Mouse (Mus musculus) cortical plate, adult 2 months (tissue): Measurements from ENCODE around the gene Iqcf4.

Source experiments
- CTCF ChIP-seq: fragments of 200-500 bp; IDR thresholded peaks from 2 replicates; pipeline ENCODE4 v1.5.1; 2011; ENCODE audit warnings: mild to moderate bottlenecking, control low read depth, low read length; ENCODE audit not compliant: insufficient read depth; ENCODE audit errors: extremely low read depth
- POLR2A ChIP-seq: fragments of 200-500 bp; IDR thresholded peaks from 2 replicates; pipeline ENCODE4 v1.6.1; 2011; ENCODE audit warnings: mild to moderate bottlenecking, low read length, control low read depth; ENCODE audit not compliant: insufficient read depth; ENCODE audit errors: extremely low read depth

GRCm38 (mm10) chr9:106519433-106519832, 51.4 kb downstream of the Iqcf4 start:
- TF ChIP-seq CTCF (no peak), POLR2A (no peak)
